Mouse (Mus musculus): ENCODE data around the gene Rhox4e.
"Not testable (repeated sequence)": the region's sequence is repeated elsewhere in the genome, so short reads cannot be mapped to it uniquely, and the experiment has no call there.

Gene Rhox4e

GRCm38 (mm10) chrX:37557112-37557511 is at the start of gene Rhox4e:
TSS of gene Rhox4e (plus strand) at chrX:37557412.
- DNase-seq: not testable (repeated sequence)

DNA sequence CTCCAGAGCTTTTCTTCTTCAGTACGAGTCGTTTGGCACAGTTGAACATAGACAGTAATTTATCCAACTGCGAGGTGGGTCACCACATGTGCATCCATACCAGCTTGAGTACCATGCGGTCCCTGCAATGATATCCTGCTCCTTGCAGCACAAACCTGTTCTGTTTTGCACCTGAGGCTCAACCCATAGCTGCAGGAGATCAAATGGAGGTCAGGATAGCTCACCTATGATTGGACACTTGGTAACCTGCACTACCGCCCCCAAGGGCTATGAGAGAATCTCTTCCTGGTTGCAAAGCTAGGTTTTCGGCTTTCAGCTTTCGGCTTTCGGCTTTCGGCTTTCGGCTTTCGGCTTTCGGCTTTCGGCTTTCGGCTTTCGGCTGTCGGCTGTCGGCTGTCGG is 43.2 kb upstream of the Rhox4e start, which contains the start of gene Rhox4d:
TSS of gene Rhox4d (plus strand) at position 301 of the 400 bp plus-strand sequence.
- DNase-seq: not testable (repeated sequence)

GRCm38 (mm10) chrX:37530152-37530551 is 27.1 kb upstream of the Rhox4e start, which contains the start of gene Rhox2e:
TSS of gene Rhox2e (plus strand) at chrX:37530452.
- DNase-seq: not testable (repeated sequence)

GRCm38 (mm10) chrX:37541719-37542118 is 15.5 kb upstream of the Rhox4e start, which contains the start of gene Rhox3e:
TSS of gene Rhox3e (plus strand) at chrX:37542019.
- not testable (repeated sequence) for DNase-seq

- DNase-seq: not testable (repeated sequence)
Measured at GRCm38 (mm10) chrX:37571105-37571504, 13.9 kb downstream of the Rhox4e start, which contains the start of gene Rhox2f. TSS of gene Rhox2f (plus strand) at chrX:37571405.

GRCm38 (mm10) chrX:37572638-37573037 is 15.4 kb downstream of the Rhox4e start:
- not testable (repeated sequence) for DNase-seq

GRCm38 (mm10) chrX:37580692-37581091 is 23.5 kb downstream of the Rhox4e start, which contains the start of gene Rhox3f:
TSS of gene Rhox3f (plus strand) at chrX:37580992.
- DNase-seq: not testable (repeated sequence)

GRCm38 (mm10) chrX:37607604-37608003 is 50.4 kb downstream of the Rhox4e start, which contains the start of gene Rhox4f:
TSS of gene Rhox4f (minus strand) at chrX:37607704.
- not testable (repeated sequence) for DNase-seq

Data from heart, adult 11 months (tissue).